Mouse (Mus musculus) fat pad, adult 2 months (tissue): ENCODE results near the gene Tbc1d7.
A peak's percentile ranks its signal among the peaks of the same experiment; 100 is the strongest.

Experiments
- DNase-seq: peaks from one replicate; pipeline ENCODE4 v3.0.0-alpha.2; 2011; ENCODE audit warnings: low read depth, low spot score; ENCODE audit errors: extremely low read depth

Gene Tbc1d7

GRCm38 (mm10) chr13:43171020-43171710, at the start of gene Tbc1d7:
TSS of gene Tbc1d7 (minus strand) at chr13:43171501.
- DNase-seq, result peak; percentile 37

GRCm38 (mm10) chr13:43220635-43221034, 49.3 kb upstream of the Tbc1d7 start:
- DNase-seq, result no peak

GRCm38 (mm10) chr13:43218764-43219163, 47.5 kb upstream of the Tbc1d7 start:
- no peak for DNase-seq

DNA sequence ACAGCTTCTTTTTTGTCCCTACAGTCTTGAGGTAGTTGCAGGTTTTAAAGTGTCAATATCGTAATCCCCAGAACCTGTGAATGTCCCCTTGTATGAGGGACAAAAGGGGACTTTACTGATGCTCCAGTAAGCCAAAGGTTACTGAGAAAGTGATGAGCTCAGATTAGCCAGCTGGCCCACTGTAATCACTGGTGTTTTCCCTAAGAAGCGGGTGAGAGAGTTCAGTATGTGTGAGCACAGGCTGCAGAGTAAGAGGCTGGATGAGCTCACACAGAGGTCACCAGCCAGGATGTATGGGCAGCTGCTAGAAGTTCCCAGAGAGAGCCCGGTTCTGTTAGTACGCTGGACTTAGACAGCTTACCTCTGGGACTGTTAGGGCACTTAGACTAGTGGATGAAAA, 47.0 kb upstream of the Tbc1d7 start:
- no peak for DNase-seq

DNA sequence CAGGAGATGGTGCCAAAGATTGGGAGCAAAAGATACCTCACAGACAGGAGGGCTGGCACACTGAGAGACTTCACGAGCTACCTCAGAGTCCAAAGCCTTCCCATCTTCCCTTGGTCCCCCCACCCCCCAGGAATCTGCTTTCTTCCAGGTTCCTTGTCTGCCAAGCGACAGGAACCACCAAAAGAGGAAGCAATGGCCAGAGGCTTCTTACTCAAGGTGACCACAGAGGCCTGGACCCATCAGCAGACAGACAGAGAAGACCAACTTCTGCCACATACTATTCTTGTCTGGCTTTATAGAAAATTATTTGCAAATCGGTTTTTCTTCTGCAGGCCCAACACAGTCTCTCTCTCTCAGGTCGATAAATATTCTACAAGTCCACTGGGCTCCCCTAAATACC, 46.4 kb upstream of the Tbc1d7 start:
- DNase-seq, result no peak

DNA sequence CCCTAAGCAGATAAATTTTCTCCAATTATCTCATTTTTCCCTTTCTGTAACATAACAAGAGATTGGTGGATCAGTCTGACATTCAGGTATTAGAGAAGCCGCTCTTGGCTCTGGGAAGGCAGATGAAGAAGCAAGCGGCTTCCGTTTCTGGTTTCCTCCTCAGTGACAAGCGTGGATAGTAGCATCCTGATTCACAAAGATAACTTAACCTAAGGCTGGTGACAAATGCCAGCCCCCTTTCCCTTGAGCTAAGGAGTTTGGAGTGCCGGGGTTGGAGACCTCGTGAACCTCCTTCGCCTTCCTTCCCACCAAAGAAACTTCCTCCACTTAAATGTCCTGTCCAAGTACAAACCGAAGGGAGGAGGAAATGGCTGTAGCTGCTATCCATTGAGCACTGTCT, 45.8 kb upstream of the Tbc1d7 start:
- no peak for DNase-seq

- DNase-seq, result no peak
Observed at GRCm38 (mm10) chr13:43215994-43216706, 44.8 kb upstream of the Tbc1d7 start.

GRCm38 (mm10) chr13:43215144-43215993, 44.1 kb upstream of the Tbc1d7 start:
- no peak for DNase-seq

DNA sequence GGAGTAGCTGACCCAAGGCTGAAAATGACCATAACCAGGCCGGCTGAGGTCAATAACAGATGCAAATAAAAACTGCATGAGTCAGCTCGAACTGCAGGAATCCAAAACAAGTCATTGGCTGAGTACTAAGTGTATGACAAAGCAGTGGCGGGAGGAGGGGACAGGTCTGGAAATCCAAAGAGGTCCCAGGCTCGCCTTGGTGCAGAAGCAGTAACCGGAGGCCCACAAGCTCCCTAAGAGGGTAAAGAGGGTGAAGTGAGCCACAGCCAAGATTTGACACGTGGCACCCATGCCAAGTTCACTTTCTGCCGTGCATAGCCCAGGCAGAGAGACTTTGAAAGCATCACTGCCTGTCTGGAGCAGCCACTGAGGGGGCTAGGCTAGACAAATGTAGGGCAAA, 41.0 kb upstream of the Tbc1d7 start:
- no peak for DNase-seq

- no peak for DNase-seq
Observed at GRCm38 (mm10) chr13:43210956-43211355, 39.7 kb upstream of the Tbc1d7 start.

DNA sequence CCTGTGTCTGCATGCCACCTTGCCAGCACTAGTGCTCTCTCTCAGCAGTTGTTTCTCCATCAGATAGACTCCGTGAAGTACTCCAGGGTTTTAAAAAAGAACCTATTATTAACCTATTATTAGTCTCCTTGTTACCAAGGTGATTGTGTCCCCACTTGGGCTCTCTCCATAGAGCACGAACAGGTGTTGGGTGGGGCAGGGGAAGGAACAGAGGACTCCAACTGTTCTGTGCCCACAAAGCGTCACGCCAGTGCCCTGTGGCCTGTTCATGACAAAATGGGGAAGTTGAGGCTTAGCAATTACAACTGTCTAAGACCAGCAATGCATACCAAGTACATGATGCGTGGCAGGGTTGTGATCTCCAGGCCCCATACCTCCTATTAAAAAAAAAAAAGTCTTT, 38.3 kb upstream of the Tbc1d7 start:
- DNase-seq, result no peak

GRCm38 (mm10) chr13:43208914-43209439, 37.7 kb upstream of the Tbc1d7 start:
- DNase-seq, result no peak

- no peak for DNase-seq
Observed at GRCm38 (mm10) chr13:43206118-43206683, 34.9 kb upstream of the Tbc1d7 start.

DNA sequence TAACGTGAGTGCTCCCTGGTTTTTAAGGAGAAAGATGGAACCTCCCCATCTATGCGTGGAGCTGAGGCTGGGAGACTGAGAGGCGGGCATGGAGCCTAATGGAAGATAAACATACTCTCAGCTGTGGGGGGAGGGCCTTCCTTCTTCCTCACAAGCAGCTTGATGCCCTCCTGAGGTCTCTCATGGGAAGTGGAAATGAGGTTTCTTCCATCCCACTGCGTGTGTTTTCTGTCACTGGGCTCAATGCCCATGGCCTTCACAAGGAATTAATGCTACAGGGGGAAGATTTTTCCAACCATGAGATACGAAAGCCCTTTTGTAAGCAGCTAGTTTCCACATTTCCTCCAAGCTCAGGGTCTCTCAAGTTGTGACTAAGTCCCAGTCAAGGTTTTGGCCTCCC, 32.3 kb upstream of the Tbc1d7 start:
- DNase-seq, result no peak

DNA sequence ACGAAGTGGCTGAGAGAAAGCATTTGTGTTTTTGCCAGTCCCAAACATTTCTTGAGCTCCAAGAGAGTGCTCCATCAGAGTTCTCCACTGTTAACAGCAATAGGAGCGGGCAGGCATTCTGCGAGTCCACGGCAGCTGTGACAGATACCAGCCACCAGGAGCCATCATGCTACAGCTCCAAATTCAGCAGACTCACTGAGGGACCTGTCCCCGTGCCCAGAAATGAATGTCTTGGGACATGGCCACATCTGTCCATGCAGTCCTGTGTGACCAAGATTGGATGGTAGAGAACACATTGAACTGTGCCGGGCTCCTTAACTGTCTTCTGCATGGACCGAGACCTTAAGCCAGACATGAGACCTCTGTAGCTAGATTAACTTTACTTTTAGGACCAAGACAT, 31.9 kb upstream of the Tbc1d7 start:
- no peak for DNase-seq

DNA sequence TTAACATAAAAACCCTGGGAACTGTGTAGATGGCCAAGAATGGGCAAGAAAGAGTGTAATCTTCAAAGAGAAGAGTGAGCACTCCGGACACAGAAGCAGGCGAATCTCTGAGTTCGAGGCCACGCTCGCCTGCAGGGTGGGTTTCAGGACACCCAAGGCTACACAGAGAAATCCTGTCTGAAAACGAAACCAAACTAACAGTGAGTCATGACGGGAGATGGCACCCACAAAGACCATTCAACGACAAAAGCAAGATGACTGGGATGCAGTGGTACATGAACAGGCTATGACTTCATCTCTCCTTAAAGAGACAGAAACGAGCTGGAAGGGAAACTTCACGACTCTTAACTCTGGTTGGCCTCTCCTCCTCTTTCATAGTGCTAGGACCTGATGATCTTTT, 31.1 kb upstream of the Tbc1d7 start:
- DNase-seq, result no peak

- no peak for DNase-seq
Observed at GRCm38 (mm10) chr13:43201033-43201432, 29.7 kb upstream of the Tbc1d7 start.

- DNase-seq, result no peak
Observed at GRCm38 (mm10) chr13:43200473-43200872, 29.2 kb upstream of the Tbc1d7 start.

DNA sequence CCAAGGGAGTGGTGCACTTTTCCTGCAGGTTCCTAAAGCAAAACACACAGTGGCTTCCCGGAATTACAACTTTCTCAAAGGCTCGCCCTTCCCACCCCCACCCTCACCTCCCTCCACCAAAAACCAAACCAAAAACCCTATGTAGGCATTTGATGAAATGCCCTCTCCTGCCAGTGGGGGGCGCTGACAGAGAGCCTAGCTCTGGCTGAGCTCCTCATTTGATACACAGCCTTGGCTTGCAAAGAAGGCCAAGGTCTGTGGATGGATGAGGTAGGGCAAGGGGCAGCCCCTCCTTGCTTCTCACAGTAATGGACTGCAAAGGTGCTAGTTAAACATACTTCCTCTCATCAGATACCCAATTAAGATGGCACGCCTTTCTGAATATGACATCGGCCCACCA, 28.4 kb upstream of the Tbc1d7 start:
- no peak for DNase-seq

GRCm38 (mm10) chr13:43199282-43199681, 28.0 kb upstream of the Tbc1d7 start:
- DNase-seq, result no peak

GRCm38 (mm10) chr13:43197187-43197586, 25.9 kb upstream of the Tbc1d7 start:
- no peak for DNase-seq
